Mouse (Mus musculus): Measurements from ENCODE around the gene Tm4sf20. TPM values are rescaled to one million over a fixed set of nuclear protein-coding genes. Genes with fewer than 3 reads are reported as not detected.
A peak's percentile ranks its signal among the peaks of the same experiment; 100 is the strongest.

The Tm4sf20 gene
- 0.53 and 0.61 TPM in 2 replicates for polyA plus RNA-seq (2015; fragmentation: Nextera tagmentation; extraction: Ambion mirVana)

DNA sequence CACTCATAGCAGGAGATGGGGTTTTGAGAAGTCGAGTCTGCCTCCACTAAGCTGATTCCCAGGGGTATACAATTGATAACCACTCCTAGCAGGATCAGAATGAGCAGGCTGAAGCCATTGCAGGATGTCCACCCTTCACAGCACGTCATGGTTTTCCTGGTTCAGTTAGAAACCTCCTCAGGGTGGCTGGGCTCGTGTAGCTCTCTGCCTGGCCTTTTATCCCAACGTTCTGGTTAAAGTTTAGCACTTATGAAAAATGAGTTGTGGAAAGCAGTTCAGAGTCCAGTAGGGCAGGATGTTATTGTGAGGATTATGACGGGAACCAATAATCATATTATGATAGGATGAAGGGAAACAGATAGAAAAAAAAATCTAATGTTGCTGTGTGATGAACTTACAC, at the start of gene Tm4sf20:
TSS of gene Tm4sf20 (minus strand) at position 193 of the 400 bp plus-strand sequence.
- no peak for DNase-seq (ENCODE audit: low spot score)
- no peaks in the 10 kb centered on the region for H3K36me3 ChIP-seq (ENCODE audit: insufficient read depth, low read length)
- H3K9me3 ChIP-seq (replicated peaks; ENCODE audit: low read length), result no peaks in the 10 kb centered on the region
- 61% methylated on average over 5 of the region's 5 CpGs for WGBS
- TF ChIP-seq CTCF (IDR thresholded peaks at IDR 0.05; ENCODE audit: low read depth), result no peak
- no peak for ATAC-seq (replicated peaks; ENCODE audit: low FRiP score, low read depth)
- no peaks in the 10 kb centered on the region for H3K4me1 ChIP-seq (replicated peaks; ENCODE audit: insufficient read depth, low read length)
- H3K4me2 ChIP-seq (ENCODE audit: low read length), result no peak within 1 kb of the TSS
- H3K4me3 ChIP-seq (replicated peaks; ENCODE audit: low read depth, low read length), result no peak within 1 kb of the TSS
- no peak within 1 kb of the TSS for H3K27ac ChIP-seq
- H3K27me3 ChIP-seq (ENCODE audit: insufficient read depth, low read length), result no peaks in the 10 kb centered on the region
- no peak within 1 kb of the TSS for H3K9ac ChIP-seq (ENCODE audit: low read depth, low read length)

GRCm38 (mm10) chr1:82815941-82816716, 47.9 kb upstream of the Tm4sf20 start:
- Histone ChIP-seq H3K9me3 (replicated peaks; ENCODE audit: low read length) (no peaks in the 10 kb centered on the region), H3K9ac (ENCODE audit: low read depth, low read length) (no peak overlapping the region), H3K4me2 (ENCODE audit: low read length) (no peak overlapping the region), H3K36me3 (ENCODE audit: insufficient read depth, low read length) (no peaks in the 10 kb centered on the region), H3K27me3 (ENCODE audit: insufficient read depth, low read length) (no peaks in the 10 kb centered on the region), H3K4me3 (replicated peaks; ENCODE audit: low read depth, low read length) (no peak overlapping the region), H3K4me1 (replicated peaks; ENCODE audit: insufficient read depth, low read length) (no peaks in the 10 kb centered on the region), H3K27ac (no peak overlapping the region)
- ATAC-seq (replicated peaks; ENCODE audit: low FRiP score, low read depth) (peak; percentile 57; the same call in 1 of the 2 replicates), DNase-seq (ENCODE audit: low spot score) (no peak)
- TF ChIP-seq CTCF (IDR thresholded peaks at IDR 0.05; ENCODE audit: low read depth), result no peak
- WGBS, result 57% methylated on average over 17 of the region's 17 CpGs

- Histone ChIP-seq H3K4me3 (replicated peaks; ENCODE audit: low read depth, low read length) (no peak overlapping the region), H3K4me2 (ENCODE audit: low read length) (no peak overlapping the region), H3K27ac (no peak overlapping the region), H3K9me3 (replicated peaks; ENCODE audit: low read length) (no peaks in the 10 kb centered on the region), H3K4me1 (replicated peaks; ENCODE audit: insufficient read depth, low read length) (no peaks in the 10 kb centered on the region), H3K27me3 (ENCODE audit: insufficient read depth, low read length) (no peaks in the 10 kb centered on the region), H3K36me3 (ENCODE audit: insufficient read depth, low read length) (no peaks in the 10 kb centered on the region), H3K9ac (ENCODE audit: low read depth, low read length) (no peak overlapping the region)
- 94% methylated on average over 1 of the region's 1 CpGs for WGBS
- DNase-seq (ENCODE audit: low spot score) (no peak), ATAC-seq (replicated peaks; ENCODE audit: low FRiP score, low read depth) (peak; percentile 77)
- TF ChIP-seq CTCF (IDR thresholded peaks at IDR 0.05; ENCODE audit: low read depth), result no peak
Measured at GRCm38 (mm10) chr1:82811766-82812165, 43.5 kb upstream of the Tm4sf20 start.

DNA sequence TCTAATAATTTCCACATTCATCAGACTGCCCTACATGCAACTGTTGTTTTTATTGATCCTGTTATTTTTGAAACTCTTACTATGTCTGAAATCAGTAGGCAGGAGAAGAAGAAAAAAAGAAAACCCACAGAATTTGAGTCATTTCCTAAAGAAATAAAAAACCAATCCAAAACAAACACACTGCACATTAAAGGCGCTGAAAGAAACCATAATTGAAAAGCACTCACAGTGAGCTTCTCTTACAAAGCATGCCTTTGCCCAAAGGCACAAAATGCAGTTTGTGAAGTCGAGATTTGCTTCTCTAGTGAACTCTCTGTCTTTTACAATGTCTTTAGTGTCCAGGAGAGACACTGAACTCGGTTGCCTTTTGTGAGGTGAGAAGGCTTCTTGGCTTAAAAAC, 40.3 kb upstream of the Tm4sf20 start:
- H3K27ac ChIP-seq, result peak overlapping the region; percentile 6; the same call in 1 of the 2 replicates
- 40% methylated on average over 3 of the region's 3 CpGs for WGBS
- no peak overlapping the region for H3K4me2 ChIP-seq (ENCODE audit: low read length)
- DNase-seq (ENCODE audit: low spot score) (peak; percentile 67), ATAC-seq (replicated peaks; ENCODE audit: low FRiP score, low read depth) (no peak)
- H3K4me3 ChIP-seq (replicated peaks; ENCODE audit: low read depth, low read length), result no peak overlapping the region
- TF ChIP-seq CTCF (IDR thresholded peaks at IDR 0.05; ENCODE audit: low read depth), result no peak
- no peaks in the 10 kb centered on the region for H3K27me3 ChIP-seq (ENCODE audit: insufficient read depth, low read length)
- no peaks in the 10 kb centered on the region for H3K36me3 ChIP-seq (ENCODE audit: insufficient read depth, low read length)
- H3K9me3 ChIP-seq (replicated peaks; ENCODE audit: low read length), result no peaks in the 10 kb centered on the region
- no peaks in the 10 kb centered on the region for H3K4me1 ChIP-seq (replicated peaks; ENCODE audit: insufficient read depth, low read length)
- no peak overlapping the region for H3K9ac ChIP-seq (ENCODE audit: low read depth, low read length)

DNA sequence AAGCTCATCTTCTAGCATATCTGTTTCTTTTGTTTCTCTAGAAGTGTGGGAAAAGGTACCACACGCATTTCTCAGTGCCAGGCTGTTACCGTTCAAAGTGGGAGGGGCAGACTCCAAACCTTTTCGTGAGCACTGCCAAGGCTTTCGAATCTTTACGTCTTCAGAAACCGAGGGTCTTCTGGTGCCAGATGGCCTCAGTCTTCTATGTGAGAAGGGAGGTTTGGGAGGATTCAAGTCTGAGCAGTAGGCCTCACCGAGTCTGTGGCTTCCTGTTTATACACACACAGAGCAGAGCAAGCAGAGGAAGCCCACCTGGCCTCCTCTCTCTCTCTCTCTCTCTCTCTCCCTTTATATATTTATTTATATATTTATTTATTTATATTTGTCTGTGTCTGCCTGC, 38.9 kb upstream of the Tm4sf20 start:
- Histone ChIP-seq H3K27ac (no peak overlapping the region), H3K4me3 (replicated peaks; ENCODE audit: low read depth, low read length) (no peak overlapping the region), H3K4me2 (ENCODE audit: low read length) (no peak overlapping the region), H3K36me3 (ENCODE audit: insufficient read depth, low read length) (no peaks in the 10 kb centered on the region), H3K27me3 (ENCODE audit: insufficient read depth, low read length) (no peaks in the 10 kb centered on the region), H3K9me3 (replicated peaks; ENCODE audit: low read length) (no peaks in the 10 kb centered on the region), H3K4me1 (replicated peaks; ENCODE audit: insufficient read depth, low read length) (no peaks in the 10 kb centered on the region), H3K9ac (ENCODE audit: low read depth, low read length) (no peak overlapping the region)
- 64% methylated on average over 7 of the region's 7 CpGs for WGBS
- no peak for DNase-seq (ENCODE audit: low spot score)
- TF ChIP-seq CTCF (IDR thresholded peaks at IDR 0.05; ENCODE audit: low read depth), result no peak
- no peak for ATAC-seq (replicated peaks; ENCODE audit: low FRiP score, low read depth)

DNA sequence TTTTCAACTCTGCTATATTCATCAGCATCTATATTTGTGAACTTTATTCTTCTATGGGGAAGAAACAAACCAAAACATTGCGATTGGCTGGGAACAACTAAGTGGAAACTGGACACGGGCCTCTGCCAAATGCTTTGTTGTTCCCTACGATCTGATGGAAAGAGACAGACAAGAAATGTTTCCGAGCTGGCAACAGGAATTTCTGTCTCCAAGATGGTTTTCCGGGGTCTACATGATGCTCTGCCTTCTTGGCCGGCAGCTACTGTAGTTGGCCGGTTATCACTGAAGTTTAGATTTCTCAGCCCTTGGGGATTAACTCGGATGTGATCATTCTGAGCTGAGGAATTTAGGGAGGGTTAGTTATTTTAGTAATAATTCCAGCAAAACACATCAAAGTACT, 38.1 kb upstream of the Tm4sf20 start:
- no peak for ATAC-seq (replicated peaks; ENCODE audit: low FRiP score, low read depth)
- no peaks in the 10 kb centered on the region for H3K4me1 ChIP-seq (replicated peaks; ENCODE audit: insufficient read depth, low read length)
- H3K4me2 ChIP-seq (ENCODE audit: low read length), result no peak overlapping the region
- no peak for TF ChIP-seq CTCF (IDR thresholded peaks at IDR 0.05; ENCODE audit: low read depth)
- H3K27me3 ChIP-seq (ENCODE audit: insufficient read depth, low read length), result no peaks in the 10 kb centered on the region
- no peak overlapping the region for H3K4me3 ChIP-seq (replicated peaks; ENCODE audit: low read depth, low read length)
- H3K9me3 ChIP-seq (replicated peaks; ENCODE audit: low read length), result no peaks in the 10 kb centered on the region
- H3K27ac ChIP-seq, result no peak overlapping the region
- DNase-seq (ENCODE audit: low spot score), result peak; percentile 75
- WGBS, result 68% methylated on average over 8 of the region's 8 CpGs
- no peak overlapping the region for H3K9ac ChIP-seq (ENCODE audit: low read depth, low read length)
- no peaks in the 10 kb centered on the region for H3K36me3 ChIP-seq (ENCODE audit: insufficient read depth, low read length)
